Mouse (Mus musculus): ENCODE data around the gene Fsd2.

DNA sequence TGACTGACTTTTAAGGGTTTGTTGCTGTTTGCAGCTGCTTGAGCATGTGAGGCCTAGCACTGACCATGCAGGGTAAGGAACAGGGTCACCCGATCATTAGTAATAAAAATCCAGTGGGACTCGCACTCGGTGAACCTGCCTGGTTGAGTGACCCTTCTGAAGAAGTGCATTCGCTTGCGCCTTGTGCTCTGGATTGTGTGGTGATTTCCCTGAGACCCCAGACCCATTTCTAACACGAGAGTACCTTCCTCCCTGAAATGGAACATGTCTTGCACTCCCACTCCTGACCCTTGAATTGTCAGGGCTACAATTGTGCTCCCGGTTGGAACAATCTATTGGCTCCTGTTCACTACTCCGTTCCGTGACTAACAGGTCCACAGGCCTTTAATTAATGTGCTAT, 74.1 kb downstream of the Fsd2 start:
- TF ChIP-seq CTCF (conservative IDR thresholded peaks at IDR 0.05; ENCODE audit: low read length): no peak
- no peak for TF ChIP-seq POU5F1 (IDR thresholded peaks at IDR 0.05; ENCODE audit: borderline replicate concordance, low read length)
